Mouse (Mus musculus) liver, embryonic 16.5 days (tissue): ENCODE results near the gene Gm17720. TPM values are rescaled to one million over a fixed set of nuclear protein-coding genes. Genes with fewer than 3 reads are reported as not detected.

Experiments
- ATAC-seq: fragments of 200-750 bp; cut with Nextera tagmentation; 2 replicates; pipeline ENCODE4 v1.8.0; 2017; ENCODE audit warnings: low read depth, mild to moderate bottlenecking, moderate number of reproducible peaks, moderate library complexity
- H3K27ac ChIP-seq: fragments of 300-500 bp; sonication (generic); 2 replicates; pipeline ENCODE4 v1.5.1; 2014; ENCODE audit warnings: mild to moderate bottlenecking, low read length
- H3K27me3 ChIP-seq: fragments of 300-500 bp; sonication (generic); 2 replicates; pipeline ENCODE4 v1.6.1; 2014; ENCODE audit warnings: low read depth, low read length, mixed read lengths; ENCODE audit not compliant: control insufficient read depth, insufficient read depth
- H3K36me3 ChIP-seq: fragments of 300-500 bp; sonication (generic); 2 replicates; pipeline ENCODE4 v1.6.1; 2014; ENCODE audit warnings: mild to moderate bottlenecking; ENCODE audit not compliant: control insufficient read depth, insufficient read depth
- H3K4me1 ChIP-seq: fragments of 300-500 bp; sonication (generic); 2 replicates; pipeline ENCODE4 v1.6.1; 2014; ENCODE audit warnings: low read depth, low read length, mixed read lengths; ENCODE audit not compliant: control insufficient read depth
- H3K4me2 ChIP-seq: fragments of 300-500 bp; sonication (generic); 2 replicates; pipeline ENCODE4 v1.6.1; 2014; ENCODE audit warnings: low read depth, low read length, mixed read lengths
- H3K4me3 ChIP-seq: fragments of 300-500 bp; sonication (generic); 2 replicates; pipeline ENCODE4 v1.5.1; 2014; ENCODE audit warnings: low read depth, mild to moderate bottlenecking, low read length
- H3K9ac ChIP-seq: fragments of 300-500 bp; sonication (generic); 2 replicates; pipeline ENCODE4 v1.6.1; 2014; ENCODE audit warnings: low read depth, low read length
- H3K9me3 ChIP-seq: fragments of 300-500 bp; sonication (generic); replicated peaks from 2 replicates; pipeline ENCODE4 v1.6.1; 2016; ENCODE audit warnings: low read length; ENCODE audit not compliant: control insufficient read depth
- WGBS: fragments of 180-500 bp; shearing (Covaris S2); extraction: QIAGEN DNeasy Blood & Tissue Kit; methylation state at CpG from one replicate; pipeline ENCODE4 v1.1.7; 2014; ENCODE audit not compliant: insufficient replicate concordance; 5-methylcytosine and 5-hydroxymethylcytosine counted together
- polyA plus RNA-seq: library from polyadenylated mRNA; unstranded; fragments of >200 nt; fragmentation: Nextera tagmentation; extraction: Ambion mirVana; gene quantifications from 2 replicates; pipeline ENCODE4 v1.2.1, GENCODE M21; 2015

The Gm17720 gene
- polyA plus RNA-seq, 1 experiment from 2014 or later: not detected

GRCm38 (mm10) chr8:110100907-110101306 is 1.6 kb downstream of the Gm17720 start, which contains the start of gene Gm21964:
TSS of gene Gm21964 (plus strand) at chr8:110101207.
- H3K9me3 ChIP-seq: no peaks in the 10 kb centered on the region
- H3K4me1 ChIP-seq: no peaks in the 10 kb centered on the region
- H3K9ac ChIP-seq: no peak within 1 kb of the TSS
- no peak for ATAC-seq
- no peaks in the 10 kb centered on the region for H3K27me3 ChIP-seq
- no peaks in the 10 kb centered on the region for H3K36me3 ChIP-seq
- H3K4me3 ChIP-seq: no peak within 1 kb of the TSS
- no peak within 1 kb of the TSS for H3K4me2 ChIP-seq
- 73% methylated on average over 12 of the region's 12 CpGs for WGBS
- no peak within 1 kb of the TSS for H3K27ac ChIP-seq

- 24% methylated on average over 1 of the region's 1 CpGs for WGBS
- ATAC-seq: no peak
These were observed 10.7 kb downstream of the Gm17720 start for GRCm38 (mm10) chr8:110091869-110092268.

GRCm38 (mm10) chr8:110082416-110083105 is 20.0 kb downstream of the Gm17720 start:
- 59% methylated on average over 11 of the region's 11 CpGs for WGBS
- no peaks in the 10 kb centered on the region for H3K4me1 ChIP-seq
- no peak for ATAC-seq

More at GRCm38 (mm10) chr8:110091869-110092268, 10.7 kb downstream of the Gm17720 start:
- no peak overlapping the region for H3K27ac ChIP-seq
- no peaks in the 10 kb centered on the region for H3K27me3 ChIP-seq
- no peak overlapping the region for H3K9ac ChIP-seq
- H3K4me3 ChIP-seq: no peak overlapping the region
- peaks cover 5% of the 10 kb centered on the region for H3K36me3 ChIP-seq
- no peak overlapping the region for H3K4me2 ChIP-seq
- peaks cover 2% of the 10 kb centered on the region; the same call in 1 of the 2 replicates for H3K9me3 ChIP-seq
- no peaks in the 10 kb centered on the region for H3K4me1 ChIP-seq

GRCm38 (mm10) chr8:110079282-110080221 is 23.0 kb downstream of the Gm17720 start, which contains the start of gene Zfp612:
TSS of gene Zfp612 (plus strand) at chr8:110079746.
- Histone ChIP-seq H3K9ac (peak within 1 kb of the TSS; percentile 51), H3K27ac (no peak within 1 kb of the TSS), H3K4me1 (no peaks in the 10 kb centered on the region), H3K27me3 (no peaks in the 10 kb centered on the region), H3K4me3 (peak within 1 kb of the TSS; percentile 56), H3K4me2 (peak within 1 kb of the TSS; percentile 65), H3K36me3 (no peaks in the 10 kb centered on the region), H3K9me3 (no peaks in the 10 kb centered on the region)
- WGBS: 7% methylated on average over 54 of the region's 54 CpGs
- peak; percentile 85 for ATAC-seq

More at GRCm38 (mm10) chr8:110082416-110083105, 20.0 kb downstream of the Gm17720 start:
- no peaks in the 10 kb centered on the region for H3K9me3 ChIP-seq
- H3K36me3 ChIP-seq: no peaks in the 10 kb centered on the region
- no peak overlapping the region for H3K9ac ChIP-seq
- no peak overlapping the region for H3K4me2 ChIP-seq
- H3K27ac ChIP-seq: no peak overlapping the region
- H3K27me3 ChIP-seq: no peaks in the 10 kb centered on the region
- H3K4me3 ChIP-seq: no peak overlapping the region

GRCm38 (mm10) chr8:110074496-110074895 is 28.1 kb downstream of the Gm17720 start:
- H3K4me1 ChIP-seq: no peaks in the 10 kb centered on the region
- no peak overlapping the region for H3K9ac ChIP-seq
- H3K9me3 ChIP-seq: no peaks in the 10 kb centered on the region
- no peaks in the 10 kb centered on the region for H3K27me3 ChIP-seq
- H3K4me2 ChIP-seq: no peak overlapping the region
- H3K36me3 ChIP-seq: no peaks in the 10 kb centered on the region
- WGBS: 58% methylated on average over 8 of the region's 8 CpGs
- no peak for ATAC-seq
- H3K27ac ChIP-seq: no peak overlapping the region
- no peak overlapping the region for H3K4me3 ChIP-seq

- ATAC-seq: no peak
These were observed 31.0 kb downstream of the Gm17720 start for GRCm38 (mm10) chr8:110071600-110071999.

GRCm38 (mm10) chr8:110069706-110070105 is 32.8 kb downstream of the Gm17720 start:
- H3K27me3 ChIP-seq: no peaks in the 10 kb centered on the region
- no peaks in the 10 kb centered on the region for H3K9me3 ChIP-seq
- no peak for ATAC-seq
- H3K4me3 ChIP-seq: no peak overlapping the region
- H3K4me2 ChIP-seq: no peak overlapping the region
- H3K4me1 ChIP-seq: no peaks in the 10 kb centered on the region
- H3K9ac ChIP-seq: no peak overlapping the region
- 67% methylated on average over 4 of the region's 4 CpGs for WGBS
- H3K36me3 ChIP-seq: no peaks in the 10 kb centered on the region
- H3K27ac ChIP-seq: no peak overlapping the region

More at GRCm38 (mm10) chr8:110071600-110071999, 31.0 kb downstream of the Gm17720 start:
- Histone ChIP-seq H3K4me2 (no peak overlapping the region), H3K36me3 (no peaks in the 10 kb centered on the region), H3K9ac (no peak overlapping the region), H3K9me3 (no peaks in the 10 kb centered on the region), H3K27ac (no peak overlapping the region), H3K27me3 (no peaks in the 10 kb centered on the region), H3K4me1 (no peaks in the 10 kb centered on the region), H3K4me3 (no peak overlapping the region)
- 10% methylated on average over 9 of the region's 9 CpGs for WGBS

GRCm38 (mm10) chr8:110065676-110066075 is 36.9 kb downstream of the Gm17720 start:
- Histone ChIP-seq H3K27ac (no peak overlapping the region), H3K27me3 (no peaks in the 10 kb centered on the region), H3K4me2 (no peak overlapping the region), H3K4me3 (no peak overlapping the region), H3K9me3 (no peaks in the 10 kb centered on the region), H3K4me1 (no peaks in the 10 kb centered on the region), H3K36me3 (no peaks in the 10 kb centered on the region), H3K9ac (no peak overlapping the region)
- no peak for ATAC-seq
- WGBS: 72% methylated on average over 4 of the region's 4 CpGs
